Mouse (Mus musculus): ENCODE measurements around the gene Mpig6b.
"Not testable (repeated sequence)": the region's sequence is repeated elsewhere in the genome, so short reads cannot be mapped to it uniquely, and the experiment has no call there.

Gene Mpig6b

GRCm38 (mm10) chr17:35033703-35034102 lies 32.3 kb downstream of the Mpig6b start:
- DNase-seq, result not testable (repeated sequence)

- DNase-seq, result no peak
Observed at GRCm38 (mm10) chr17:35032323-35032870, 33.6 kb downstream of the Mpig6b start.

- no peak for DNase-seq
Observed at GRCm38 (mm10) chr17:35031880-35032279, 34.1 kb downstream of the Mpig6b start.

GRCm38 (mm10) chr17:35031272-35031671 lies 34.7 kb downstream of the Mpig6b start:
- no peak for DNase-seq

- peak; percentile 13 for DNase-seq
Observed at GRCm38 (mm10) chr17:35029691-35030532, 36.1 kb downstream of the Mpig6b start.

GRCm38 (mm10) chr17:35028315-35028714 lies 37.7 kb downstream of the Mpig6b start:
- DNase-seq, result no peak

GRCm38 (mm10) chr17:35027277-35028068 lies 38.5 kb downstream of the Mpig6b start, which contains the start of gene Sapcd1:
Gene Sapcd1, minus strand, starts transcription at chr17:35028016.
- DNase-seq, result peak; percentile 36

GRCm38 (mm10) chr17:35026206-35026605 lies 39.8 kb downstream of the Mpig6b start:
- DNase-seq, result no peak

- no peak for DNase-seq
Observed at GRCm38 (mm10) chr17:35024691-35025488, 41.1 kb downstream of the Mpig6b start.

- DNase-seq, result no peak
Observed at GRCm38 (mm10) chr17:35024261-35024660, 41.7 kb downstream of the Mpig6b start.

GRCm38 (mm10) chr17:35023756-35024155 lies 42.2 kb downstream of the Mpig6b start:
- DNase-seq, result no peak

GRCm38 (mm10) chr17:35023221-35023620 lies 42.8 kb downstream of the Mpig6b start:
- no peak for DNase-seq

- DNase-seq, result no peak
Observed at GRCm38 (mm10) chr17:35022541-35023060, 43.4 kb downstream of the Mpig6b start.

- DNase-seq, result peak; percentile 68
Observed at GRCm38 (mm10) chr17:35021842-35022477, 44.0 kb downstream of the Mpig6b start.

GRCm38 (mm10) chr17:35021163-35021808 lies 44.7 kb downstream of the Mpig6b start:
- peak; percentile 90 for DNase-seq

GRCm38 (mm10) chr17:35020551-35020950 lies 45.4 kb downstream of the Mpig6b start:
- no peak for DNase-seq

- DNase-seq, result no peak
Observed at GRCm38 (mm10) chr17:35019894-35020293, 46.1 kb downstream of the Mpig6b start.

- no peak for DNase-seq
Observed at GRCm38 (mm10) chr17:35018171-35018570, 47.8 kb downstream of the Mpig6b start.

- peak; percentile 3 for DNase-seq
Observed at GRCm38 (mm10) chr17:35017706-35018030, 48.3 kb downstream of the Mpig6b start.

GRCm38 (mm10) chr17:35016791-35017705 lies 48.9 kb downstream of the Mpig6b start:
- DNase-seq, result peak; percentile 5
